Mouse (Mus musculus): ENCODE measurements around the gene Snrnp200.
"Not testable (repeated sequence)": the region's sequence is repeated elsewhere in the genome, so short reads cannot be mapped to it uniquely, and the experiment has no call there.

The Snrnp200 gene

GRCm38 (mm10) chr2:127207547-127208451 is at the start of gene Snrnp200, which contains the start of gene 1810024B03Rik:
Gene Snrnp200 (plus strand): TSS chr2:127208386.
Gene 1810024B03Rik (minus strand): TSS chr2:127208280.
- CTCF ChIA-PET = no interaction called here

- CTCF ChIA-PET = interaction anchor here (0.6 to 1.3 kb wide), 2 partner anchors 39 to 289 kb away, joined by 3 to 4 read pairs; no protein-coding TSS in a partner anchor
Measured at GRCm38 (mm10) chr2:127165675-127166074, 42.5 kb upstream of the Snrnp200 start.

GRCm38 (mm10) chr2:127166261-127166660 is 41.9 kb upstream of the Snrnp200 start:
- CTCF ChIA-PET = interaction anchor here (1.3 kb wide), 1 partner anchor 38 kb away, joined by 3 read pairs; no protein-coding TSS in a partner anchor

- CTCF ChIA-PET = no interaction called here
Measured at GRCm38 (mm10) chr2:127182598-127183381, 25.4 kb upstream of the Snrnp200 start.

GRCm38 (mm10) chr2:127189574-127189973 is 18.6 kb upstream of the Snrnp200 start:
- CTCF ChIA-PET = no interaction called here

- CTCF ChIA-PET = interaction anchor here (1.4 kb wide), 1 partner anchor 39 kb away, joined by 3 read pairs; no protein-coding TSS in a partner anchor
Measured at GRCm38 (mm10) chr2:127204932-127205331, 3.3 kb upstream of the Snrnp200 start.

GRCm38 (mm10) chr2:127205936-127206335 is 2.2 kb upstream of the Snrnp200 start:
- CTCF ChIA-PET = not testable (repeated sequence)

- CTCF ChIA-PET = no interaction called here
Measured at GRCm38 (mm10) chr2:127206916-127207315, 1.3 kb upstream of the Snrnp200 start.

GRCm38 (mm10) chr2:127208452-127208769 is 225 bp downstream of the Snrnp200 start:
- CTCF ChIA-PET = no interaction called here

- CTCF ChIA-PET = no interaction called here
Measured at GRCm38 (mm10) chr2:127210701-127211100, 2.5 kb downstream of the Snrnp200 start.

- CTCF ChIA-PET = no interaction called here
Measured at GRCm38 (mm10) chr2:127217746-127218145, 9.6 kb downstream of the Snrnp200 start.

- CTCF ChIA-PET = no interaction called here
Measured at GRCm38 (mm10) chr2:127225261-127225660, 17.1 kb downstream of the Snrnp200 start.

GRCm38 (mm10) chr2:127237897-127238610 is 29.9 kb downstream of the Snrnp200 start:
- CTCF ChIA-PET = no interaction called here

- CTCF ChIA-PET = no interaction called here
Measured at GRCm38 (mm10) chr2:127240065-127240464, 31.9 kb downstream of the Snrnp200 start.

GRCm38 (mm10) chr2:127247592-127248333 is 39.6 kb downstream of the Snrnp200 start, which contains the start of the genes Ciao1 and Tmem127:
Gene Ciao1 (minus strand): TSS chr2:127247816.
Gene Tmem127 (plus strand): TSS chr2:127247908.
- CTCF ChIA-PET = interaction anchor here (1.1 kb wide), 1 partner anchor 93 kb away, joined by 3 read pairs; no protein-coding TSS in a partner anchor

GRCm38 (mm10) chr2:127248334-127249004 is 40.3 kb downstream of the Snrnp200 start:
- CTCF ChIA-PET = interaction anchor here (0.6 to 1.1 kb wide), 2 partner anchors 11 to 92 kb away, joined by 3 read pairs; no protein-coding TSS in a partner anchor

- CTCF ChIA-PET = interaction anchor here (0.7 kb wide), 1 partner anchor 30 kb away, joined by 3 read pairs; no protein-coding TSS in a partner anchor
Measured at GRCm38 (mm10) chr2:127250291-127251008, 42.3 kb downstream of the Snrnp200 start.

GRCm38 (mm10) chr2:127251457-127251856 is 43.3 kb downstream of the Snrnp200 start:
- CTCF ChIA-PET = interaction anchor here (0.6 kb wide), 1 partner anchor 57 kb away, joined by 3 read pairs; no protein-coding TSS in a partner anchor

- CTCF ChIA-PET = interaction anchor here (0.6 kb wide), 1 partner anchor 57 kb away, joined by 3 read pairs; no protein-coding TSS in a partner anchor
Measured at GRCm38 (mm10) chr2:127251880-127252527, 43.8 kb downstream of the Snrnp200 start.

All from spleen, embryonic (tissue).